Mouse (Mus musculus) liver, embryonic 11.5 days (tissue): ENCODE data around the gene Dbndd2. TPM values are rescaled to one million over a fixed set of nuclear protein-coding genes. Genes with fewer than 3 reads are reported as not detected.

Source experiments
- ATAC-seq: fragments of 200-750 bp; cut with Nextera tagmentation; replicated peaks from 2 replicates; pipeline ENCODE4 v1.8.0; 2017; ENCODE audit warnings: moderate number of reproducible peaks, mild to moderate bottlenecking, moderate TSS enrichment, moderate library complexity; ENCODE audit not compliant: low FRiP score
- DNase-seq: peaks from one replicate; pipeline ENCODE4 v3.0.0-alpha.2; 2017; ENCODE audit warnings: low spot score
- H3K27ac ChIP-seq: fragments of 300-500 bp; sonication (generic); 2 replicates; pipeline ENCODE4 v1.5.1; 2014; ENCODE audit warnings: mild to moderate bottlenecking, low read depth, low read length, control low read depth
- H3K27me3 ChIP-seq: fragments of 300-500 bp; sonication (generic); replicated peaks from 2 replicates; pipeline ENCODE4 v1.6.1; 2014; ENCODE audit warnings: low read length, mixed read lengths; ENCODE audit not compliant: control insufficient read depth, insufficient read depth
- H3K36me3 ChIP-seq: fragments of 300-500 bp; sonication (generic); 2 replicates; pipeline ENCODE4 v1.6.1; 2014; ENCODE audit warnings: mild to moderate bottlenecking, low read length, moderate library complexity, mixed read lengths; ENCODE audit not compliant: control insufficient read depth, insufficient read depth
- H3K4me1 ChIP-seq: fragments of 300-500 bp; sonication (generic); replicated peaks from 2 replicates; pipeline ENCODE4 v1.6.1; 2014; ENCODE audit warnings: low read length, mixed read lengths; ENCODE audit not compliant: control insufficient read depth, insufficient read depth
- H3K4me2 ChIP-seq: fragments of 300-500 bp; sonication (generic); 2 replicates; pipeline ENCODE4 v1.6.1; 2014; ENCODE audit warnings: mild to moderate bottlenecking, control low read depth, moderate library complexity
- H3K4me3 ChIP-seq: fragments of 300-500 bp; sonication (generic); 2 replicates; pipeline ENCODE4 v1.5.1; 2014; ENCODE audit warnings: low read depth, low read length, control low read depth
- H3K9ac ChIP-seq: fragments of 300-500 bp; sonication (generic); 2 replicates; pipeline ENCODE4 v1.6.1; 2014; ENCODE audit warnings: low read depth, low read length, control low read depth
- H3K9me3 ChIP-seq: fragments of 300-500 bp; sonication (generic); 2 replicates; pipeline ENCODE4 v1.6.1; 2016; ENCODE audit warnings: low read length, inconsistent platforms, mixed read lengths; ENCODE audit not compliant: control insufficient read depth
- WGBS: fragments of 180-500 bp; shearing (Covaris S2); extraction: QIAGEN DNeasy Blood & Tissue Kit; methylation state at CpG from one replicate; pipeline ENCODE4 v1.1.7; 2014; 5-methylcytosine and 5-hydroxymethylcytosine counted together
- polyA plus RNA-seq: library from polyadenylated mRNA; unstranded; fragments of >200 nt; fragmentation: Nextera tagmentation; extraction: Ambion mirVana; gene quantifications from 2 replicates; pipeline ENCODE4 v1.2.1, GENCODE M21; 2014

Gene Dbndd2
- polyA plus RNA-seq, 1 experiment from 2014 or later: 2.1 TPM

DNA sequence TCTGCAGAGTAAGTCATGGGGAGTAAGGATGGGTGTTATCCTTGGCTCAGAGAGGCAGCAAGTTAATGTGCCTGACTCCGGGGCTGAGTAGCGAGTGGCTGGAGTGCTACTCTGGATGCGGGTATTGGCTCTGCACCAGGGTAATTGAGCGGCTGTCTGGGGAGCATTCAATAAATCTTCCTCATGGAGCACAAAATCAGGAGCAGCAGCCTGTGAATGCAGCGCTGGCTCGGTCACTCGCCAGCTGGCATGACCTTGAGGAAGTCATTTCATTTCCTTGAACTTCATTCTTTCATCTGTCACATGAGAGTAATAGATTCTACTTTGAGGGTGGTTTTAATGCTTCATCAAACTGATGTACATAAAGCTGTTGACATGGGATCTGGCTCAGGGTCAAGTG, 14.6 kb downstream of the Dbndd2 start:
- H3K4me1 ChIP-seq: peaks cover 11% of the 10 kb centered on the region
- WGBS: 93% methylated on average over 7 of the region's 7 CpGs
- no peak overlapping the region for H3K27ac ChIP-seq
- H3K9ac ChIP-seq: no peak overlapping the region
- H3K36me3 ChIP-seq: peaks cover 42% of the 10 kb centered on the region
- DNase-seq (no peak), ATAC-seq (no peak)
- no peaks in the 10 kb centered on the region for H3K27me3 ChIP-seq
- no peak overlapping the region for H3K4me3 ChIP-seq
- 0 out of 2 replicates have a peak, but pooled peaks cover 2% of the 10 kb centered on the region for H3K9me3 ChIP-seq
- H3K4me2 ChIP-seq: no peak overlapping the region

DNA sequence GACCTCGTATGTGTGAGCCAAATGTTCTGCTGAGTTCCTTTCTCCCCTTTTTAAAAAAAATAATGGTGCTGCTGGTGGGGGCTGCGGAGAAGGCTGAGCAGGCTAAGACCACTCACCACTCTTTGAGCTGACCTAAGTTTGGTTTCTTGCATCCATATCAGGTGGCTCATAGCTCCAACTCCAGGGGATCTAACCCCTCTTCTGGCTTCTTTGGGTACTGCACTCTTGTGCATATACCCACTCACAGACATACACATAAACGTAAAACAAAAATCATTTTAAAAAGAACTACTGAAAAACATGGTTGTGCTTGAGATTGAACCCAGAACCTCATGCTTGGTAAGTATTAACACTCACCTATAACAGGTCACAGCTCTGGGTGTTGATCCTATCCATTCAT, 19.0 kb downstream of the Dbndd2 start:
- 0 out of 2 replicates have a peak, but pooled peaks cover 2% of the 10 kb centered on the region for H3K9me3 ChIP-seq
- H3K4me3 ChIP-seq: no peak overlapping the region
- peaks cover 51% of the 10 kb centered on the region for H3K36me3 ChIP-seq
- no peaks in the 10 kb centered on the region for H3K27me3 ChIP-seq
- no peak overlapping the region for H3K4me2 ChIP-seq
- no peaks in the 10 kb centered on the region for H3K4me1 ChIP-seq
- no peak for ATAC-seq
- 93% methylated on average over 3 of the region's 3 CpGs for WGBS
- H3K27ac ChIP-seq: no peak overlapping the region
- DNase-seq: no peak
- H3K9ac ChIP-seq: no peak overlapping the region

DNA sequence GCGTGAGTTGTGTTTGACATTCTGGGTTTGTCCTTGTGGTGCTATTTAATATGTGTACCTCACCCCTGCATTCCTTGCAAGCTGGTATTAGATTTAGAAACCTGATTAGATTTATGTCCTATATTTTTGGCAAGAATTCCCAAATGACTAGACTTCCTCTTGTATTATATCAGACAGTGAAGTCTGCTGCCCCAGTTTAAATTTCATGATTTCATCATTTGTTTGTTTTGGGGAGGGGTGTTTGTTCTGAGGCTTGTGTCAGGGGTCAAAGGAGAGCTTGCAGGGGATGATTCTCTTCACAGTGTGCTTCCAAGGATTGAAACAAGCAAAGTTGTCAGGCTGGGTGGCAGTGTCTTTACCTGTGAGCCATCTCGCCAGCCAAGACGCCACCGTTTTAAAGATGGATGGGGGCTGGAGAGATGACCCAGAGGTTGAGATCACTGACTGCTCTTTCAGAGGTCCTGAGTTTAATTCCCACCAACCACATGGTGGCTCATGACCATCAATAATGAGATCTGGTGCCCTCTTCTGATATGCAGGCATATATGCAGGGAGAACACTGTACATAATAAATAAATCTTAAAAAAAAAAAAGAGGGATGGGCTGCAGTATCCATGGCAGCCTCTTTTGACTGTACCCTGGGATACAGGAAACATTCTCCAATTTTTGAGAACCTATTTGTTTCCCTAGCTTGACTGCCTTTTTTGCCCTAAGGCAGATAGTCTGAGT, 19.9 kb downstream of the Dbndd2 start:
- no peak for ATAC-seq
- Histone ChIP-seq H3K27ac (peak overlapping the region; percentile 45), H3K4me3 (no peak overlapping the region), H3K9me3 (0 out of 2 replicates have a peak, but pooled peaks cover 2% of the 10 kb centered on the region), H3K4me1 (no peaks in the 10 kb centered on the region), H3K36me3 (peaks cover 48% of the 10 kb centered on the region), H3K9ac (no peak overlapping the region), H3K27me3 (no peaks in the 10 kb centered on the region), H3K4me2 (no peak overlapping the region)
- WGBS: 81% methylated on average over 4 of the region's 4 CpGs
- no peak for DNase-seq

- WGBS: 90% methylated on average over 13 of the region's 19 CpGs
- DNase-seq (no peak), ATAC-seq (no peak)
- Histone ChIP-seq H3K27me3 (no peaks in the 10 kb centered on the region), H3K36me3 (peaks cover 31% of the 10 kb centered on the region), H3K9ac (no peak overlapping the region), H3K9me3 (0 out of 2 replicates have a peak, but pooled peaks cover 2% of the 10 kb centered on the region), H3K27ac (no peak overlapping the region), H3K4me2 (no peak overlapping the region), H3K4me3 (no peak overlapping the region), H3K4me1 (peaks cover 7% of the 10 kb centered on the region)
These were observed 21.9 kb downstream of the Dbndd2 start for GRCm38 (mm10) chr2:164507811-164508210.

DNA sequence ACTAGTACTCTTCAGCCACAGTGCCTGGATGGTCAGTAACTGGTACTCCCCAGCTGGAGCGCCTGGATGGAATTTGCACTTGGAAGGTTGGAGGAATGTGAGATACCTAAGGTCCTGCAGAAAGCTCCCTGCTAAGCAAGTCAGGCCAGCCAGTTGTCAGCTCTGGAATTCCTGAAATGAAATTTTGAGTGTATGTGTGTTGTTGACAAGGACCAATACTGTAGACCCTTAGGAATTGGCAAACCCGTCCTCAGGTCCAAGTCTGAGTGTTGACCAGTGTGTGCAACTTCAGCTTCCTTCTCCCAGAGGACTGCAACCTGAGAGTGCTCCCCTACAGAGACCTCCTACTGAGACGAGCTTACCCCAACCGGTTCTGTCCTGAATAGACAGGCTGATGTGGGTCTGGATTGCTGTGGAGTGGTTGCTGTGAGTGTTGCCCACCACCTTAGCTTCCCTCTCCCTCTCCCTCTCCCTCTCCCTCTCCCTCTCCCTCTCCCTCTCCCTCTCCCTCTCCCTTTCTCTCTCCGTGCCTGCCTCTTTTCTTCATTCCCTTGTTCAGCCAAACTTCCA, 24.8 kb downstream of the Dbndd2 start:
- no peak overlapping the region for H3K9ac ChIP-seq
- H3K36me3 ChIP-seq: peaks cover 8% of the 10 kb centered on the region; the same call in 1 of the 2 replicates
- 45% methylated on average over 4 of the region's 5 CpGs for WGBS
- peaks cover 14% of the 10 kb centered on the region for H3K4me1 ChIP-seq
- ATAC-seq (no peak), DNase-seq (no peak)
- H3K27me3 ChIP-seq: no peaks in the 10 kb centered on the region
- H3K9me3 ChIP-seq: no peaks in the 10 kb centered on the region
- no peak overlapping the region for H3K4me3 ChIP-seq
- no peak overlapping the region for H3K27ac ChIP-seq
- no peak overlapping the region for H3K4me2 ChIP-seq

DNA sequence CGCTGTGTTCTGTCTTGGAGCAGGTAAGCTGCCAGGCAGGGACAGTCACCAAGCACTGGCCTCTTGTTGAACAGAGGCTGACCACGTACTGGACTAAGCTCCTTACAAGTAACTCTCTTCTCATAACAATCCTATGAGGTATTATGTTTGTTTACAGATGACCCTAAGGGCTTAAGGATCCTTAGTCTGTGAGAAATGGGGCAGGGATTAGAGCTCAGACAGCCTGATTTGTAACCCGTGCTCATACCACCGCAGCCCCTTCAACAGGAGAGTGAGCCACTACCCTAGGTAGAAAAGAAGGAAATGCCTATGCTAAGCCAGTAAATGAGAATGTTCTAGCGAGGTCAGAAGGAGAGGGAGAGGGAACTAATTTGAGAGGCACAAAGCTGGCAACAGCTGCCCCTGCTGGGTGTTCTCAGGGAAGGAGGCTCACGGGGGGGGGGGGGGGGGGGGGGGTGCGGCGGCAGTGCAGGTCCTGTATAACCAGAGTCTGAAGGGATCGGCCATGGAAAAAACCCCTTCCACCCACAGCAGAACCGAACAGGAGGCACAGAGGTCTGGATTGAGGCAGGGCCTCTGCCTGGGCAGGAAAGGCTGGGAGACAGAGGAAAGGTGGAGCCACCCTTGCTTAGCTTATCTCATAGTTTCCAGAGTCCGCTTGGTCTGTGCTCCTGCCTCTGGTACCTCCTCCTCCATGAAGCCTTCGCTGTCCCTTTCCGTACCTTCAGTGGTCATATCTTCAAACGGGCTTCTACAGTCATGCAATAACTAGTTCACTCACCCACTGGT, 26.4 kb downstream of the Dbndd2 start:
- Histone ChIP-seq H3K27me3 (no peaks in the 10 kb centered on the region), H3K4me2 (peak overlapping the region; percentile 3; the same call in 1 of the 2 replicates), H3K4me3 (no peak overlapping the region), H3K9me3 (no peaks in the 10 kb centered on the region), H3K9ac (no peak overlapping the region), H3K27ac (no peak overlapping the region), H3K36me3 (no peaks in the 10 kb centered on the region), H3K4me1 (peaks cover 14% of the 10 kb centered on the region)
- 47% methylated on average over 11 of the region's 14 CpGs for WGBS
- ATAC-seq: peak; percentile 60
- no peak for DNase-seq

DNA sequence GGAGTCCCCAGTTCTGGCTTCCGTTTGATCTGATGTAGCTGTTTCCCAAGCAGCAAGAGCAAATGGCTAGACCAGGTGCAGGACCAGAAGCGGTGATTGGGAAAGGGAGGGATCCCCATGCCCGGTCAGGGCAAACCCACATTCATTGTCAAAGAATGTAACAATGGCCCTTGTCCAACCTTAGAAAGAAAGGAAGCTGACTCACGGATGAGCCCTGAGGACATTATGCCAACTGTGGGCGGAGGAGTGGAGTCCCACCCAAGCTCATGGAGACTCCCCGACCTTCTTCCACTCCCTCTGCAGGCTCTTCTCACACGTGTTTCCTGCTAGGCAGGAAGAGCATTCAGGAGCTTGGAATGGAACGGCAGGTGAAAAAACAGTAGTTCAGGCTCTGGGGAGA, 27.5 kb downstream of the Dbndd2 start:
- Histone ChIP-seq H3K9me3 (no peaks in the 10 kb centered on the region), H3K4me1 (peaks cover 14% of the 10 kb centered on the region), H3K4me2 (no peak overlapping the region), H3K4me3 (no peak overlapping the region), H3K27me3 (no peaks in the 10 kb centered on the region), H3K27ac (no peak overlapping the region), H3K9ac (no peak overlapping the region), H3K36me3 (no peaks in the 10 kb centered on the region)
- 68% methylated on average over 8 of the region's 8 CpGs for WGBS
- ATAC-seq (no peak), DNase-seq (no peak)

DNA sequence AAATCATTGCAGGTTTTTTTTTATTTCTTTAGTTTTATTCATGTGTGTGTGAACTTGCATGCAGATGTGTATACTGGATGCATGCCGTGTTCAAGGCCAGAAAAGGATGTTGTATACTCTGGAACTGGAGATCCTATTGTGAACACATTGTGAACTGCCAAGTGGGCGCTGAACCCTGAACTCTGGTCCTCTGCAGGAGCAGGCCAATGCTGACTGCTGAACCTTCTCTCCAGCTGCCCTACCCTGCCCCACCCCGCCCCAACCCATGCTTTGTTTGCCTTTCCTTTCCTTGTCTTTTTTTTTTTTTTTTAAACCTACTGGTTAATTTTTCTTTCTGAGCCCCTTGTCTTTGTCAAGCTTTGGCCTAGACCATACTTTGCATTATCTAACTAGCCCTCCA, 29.0 kb downstream of the Dbndd2 start:
- Histone ChIP-seq H3K27ac (no peak overlapping the region), H3K4me2 (no peak overlapping the region), H3K9ac (no peak overlapping the region), H3K36me3 (no peaks in the 10 kb centered on the region), H3K27me3 (no peaks in the 10 kb centered on the region), H3K4me3 (no peak overlapping the region), H3K9me3 (no peaks in the 10 kb centered on the region), H3K4me1 (peaks cover 14% of the 10 kb centered on the region)
- WGBS: 77% methylated on average over 3 of the region's 3 CpGs
- ATAC-seq (no peak), DNase-seq (no peak)
